Mouse (Mus musculus): Measurements from ENCODE around the gene Fhod1. TPM values are rescaled to one million over a fixed set of nuclear protein-coding genes. Genes with fewer than 3 reads are reported as not detected.

Gene Fhod1
- polyA plus RNA-seq, 1 experiment = 18.0 TPM

- Histone ChIP-seq H3K27ac (ENCODE audit: insufficient read depth, low read depth, low read length) (peak overlapping the region; percentile 29), H3K4me1 (ENCODE audit: control insufficient read depth, insufficient read depth, low read length) (peaks cover 12% of the 10 kb centered on the region), H3K4me3 (ENCODE audit: insufficient read depth, low read length) (peak overlapping the region; percentile 75)
- no peak for TF ChIP-seq CTCF (IDR thresholded peaks at IDR 0.05; ENCODE audit: low read depth, low read length)
- no peak for TF ChIP-seq POLR2A (IDR thresholded peaks at IDR 0.05; ENCODE audit: borderline replicate concordance, low read depth, low read length)
Measured at GRCm38 (mm10) chr8:105325641-105326093, 22.1 kb downstream of the Fhod1 start.

- H3K4me3 ChIP-seq (ENCODE audit: insufficient read depth, low read length) = no peak overlapping the region
- peaks cover 20% of the 10 kb centered on the region for H3K4me1 ChIP-seq (ENCODE audit: control insufficient read depth, insufficient read depth, low read length)
- no peak overlapping the region for H3K27ac ChIP-seq (ENCODE audit: insufficient read depth, low read depth, low read length)
- TF ChIP-seq CTCF (IDR thresholded peaks at IDR 0.05; ENCODE audit: low read depth, low read length) (no peak), POLR2A (IDR thresholded peaks at IDR 0.05; ENCODE audit: borderline replicate concordance, low read depth, low read length) (no peak)
Measured at GRCm38 (mm10) chr8:105323183-105323582, 24.6 kb downstream of the Fhod1 start.

- Histone ChIP-seq H3K27ac (ENCODE audit: insufficient read depth, low read depth, low read length) (no peak overlapping the region), H3K4me1 (ENCODE audit: control insufficient read depth, insufficient read depth, low read length) (peaks cover 17% of the 10 kb centered on the region), H3K4me3 (ENCODE audit: insufficient read depth, low read length) (no peak overlapping the region)
- TF ChIP-seq POLR2A (IDR thresholded peaks at IDR 0.05; ENCODE audit: borderline replicate concordance, low read depth, low read length) (no peak), CTCF (IDR thresholded peaks at IDR 0.05; ENCODE audit: low read depth, low read length) (no peak)
Measured at GRCm38 (mm10) chr8:105318662-105319190, 29.0 kb downstream of the Fhod1 start.

- H3K27ac ChIP-seq (ENCODE audit: insufficient read depth, low read depth, low read length) = no peak overlapping the region
- no peak overlapping the region for H3K4me3 ChIP-seq (ENCODE audit: insufficient read depth, low read length)
- TF ChIP-seq CTCF (IDR thresholded peaks at IDR 0.05; ENCODE audit: low read depth, low read length) = no peak
- TF ChIP-seq POLR2A (IDR thresholded peaks at IDR 0.05; ENCODE audit: borderline replicate concordance, low read depth, low read length) = no peak
- peaks cover 17% of the 10 kb centered on the region for H3K4me1 ChIP-seq (ENCODE audit: control insufficient read depth, insufficient read depth, low read length)
Measured at GRCm38 (mm10) chr8:105317941-105318340, 29.8 kb downstream of the Fhod1 start.

- Histone ChIP-seq H3K4me3 (ENCODE audit: insufficient read depth, low read length) (no peak overlapping the region), H3K27ac (ENCODE audit: insufficient read depth, low read depth, low read length) (no peak overlapping the region), H3K4me1 (ENCODE audit: control insufficient read depth, insufficient read depth, low read length) (peaks cover 17% of the 10 kb centered on the region)
- TF ChIP-seq CTCF (IDR thresholded peaks at IDR 0.05; ENCODE audit: low read depth, low read length) (no peak), POLR2A (IDR thresholded peaks at IDR 0.05; ENCODE audit: borderline replicate concordance, low read depth, low read length) (no peak)
Measured at GRCm38 (mm10) chr8:105315073-105315769, 32.5 kb downstream of the Fhod1 start.

- Histone ChIP-seq H3K4me3 (ENCODE audit: insufficient read depth, low read length) (no peak overlapping the region), H3K4me1 (ENCODE audit: control insufficient read depth, insufficient read depth, low read length) (peaks cover 9% of the 10 kb centered on the region), H3K27ac (ENCODE audit: insufficient read depth, low read depth, low read length) (no peak overlapping the region)
- TF ChIP-seq CTCF (IDR thresholded peaks at IDR 0.05; ENCODE audit: low read depth, low read length) = no peak
- no peak for TF ChIP-seq POLR2A (IDR thresholded peaks at IDR 0.05; ENCODE audit: borderline replicate concordance, low read depth, low read length)
Measured at GRCm38 (mm10) chr8:105313622-105314402, 33.9 kb downstream of the Fhod1 start.

GRCm38 (mm10) chr8:105312891-105313481 is 34.8 kb downstream of the Fhod1 start:
- TF ChIP-seq POLR2A (IDR thresholded peaks at IDR 0.05; ENCODE audit: borderline replicate concordance, low read depth, low read length) = no peak
- no peak for TF ChIP-seq CTCF (IDR thresholded peaks at IDR 0.05; ENCODE audit: low read depth, low read length)
- no peak overlapping the region for H3K4me3 ChIP-seq (ENCODE audit: insufficient read depth, low read length)
- no peak overlapping the region for H3K27ac ChIP-seq (ENCODE audit: insufficient read depth, low read depth, low read length)
- peaks cover 9% of the 10 kb centered on the region for H3K4me1 ChIP-seq (ENCODE audit: control insufficient read depth, insufficient read depth, low read length)

GRCm38 (mm10) chr8:105311718-105312117 is 36.0 kb downstream of the Fhod1 start:
- Histone ChIP-seq H3K4me3 (ENCODE audit: insufficient read depth, low read length) (no peak overlapping the region), H3K4me1 (ENCODE audit: control insufficient read depth, insufficient read depth, low read length) (peaks cover 6% of the 10 kb centered on the region), H3K27ac (ENCODE audit: insufficient read depth, low read depth, low read length) (no peak overlapping the region)
- TF ChIP-seq CTCF (IDR thresholded peaks at IDR 0.05; ENCODE audit: low read depth, low read length) (no peak), POLR2A (IDR thresholded peaks at IDR 0.05; ENCODE audit: borderline replicate concordance, low read depth, low read length) (no peak)

GRCm38 (mm10) chr8:105310118-105310517 is 37.6 kb downstream of the Fhod1 start:
- TF ChIP-seq CTCF (IDR thresholded peaks at IDR 0.05; ENCODE audit: low read depth, low read length) = no peak
- TF ChIP-seq POLR2A (IDR thresholded peaks at IDR 0.05; ENCODE audit: borderline replicate concordance, low read depth, low read length) = no peak
- H3K27ac ChIP-seq (ENCODE audit: insufficient read depth, low read depth, low read length) = no peak overlapping the region
- H3K4me3 ChIP-seq (ENCODE audit: insufficient read depth, low read length) = no peak overlapping the region
- H3K4me1 ChIP-seq (ENCODE audit: control insufficient read depth, insufficient read depth, low read length) = peaks cover 6% of the 10 kb centered on the region
